Mouse (Mus musculus): Measurements from ENCODE around the gene Stx16.

Stx16 gene

DNA sequence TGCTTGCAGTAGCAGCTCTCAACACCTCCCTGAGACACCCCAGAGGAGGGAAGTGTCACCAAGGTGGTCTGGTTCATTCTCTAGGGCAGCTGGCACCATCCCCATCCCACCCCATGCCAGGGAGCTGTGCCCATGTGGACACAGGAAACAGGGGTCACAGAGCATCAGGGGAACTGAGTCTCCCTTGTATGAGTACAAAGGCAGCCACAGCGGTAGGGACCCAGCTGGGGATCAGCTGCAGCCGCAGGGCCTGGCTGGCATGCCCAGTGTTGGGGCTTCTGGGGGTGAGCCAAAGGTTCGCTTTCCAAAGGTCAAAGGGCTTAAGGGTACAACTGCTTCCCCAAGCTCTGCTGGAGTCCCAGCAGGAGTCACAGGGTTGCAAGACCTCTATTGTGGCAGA, 47.6 kb downstream of the Stx16 start:
- DNase-seq (ENCODE audit: low read depth, low spot score), result no peak

DNA sequence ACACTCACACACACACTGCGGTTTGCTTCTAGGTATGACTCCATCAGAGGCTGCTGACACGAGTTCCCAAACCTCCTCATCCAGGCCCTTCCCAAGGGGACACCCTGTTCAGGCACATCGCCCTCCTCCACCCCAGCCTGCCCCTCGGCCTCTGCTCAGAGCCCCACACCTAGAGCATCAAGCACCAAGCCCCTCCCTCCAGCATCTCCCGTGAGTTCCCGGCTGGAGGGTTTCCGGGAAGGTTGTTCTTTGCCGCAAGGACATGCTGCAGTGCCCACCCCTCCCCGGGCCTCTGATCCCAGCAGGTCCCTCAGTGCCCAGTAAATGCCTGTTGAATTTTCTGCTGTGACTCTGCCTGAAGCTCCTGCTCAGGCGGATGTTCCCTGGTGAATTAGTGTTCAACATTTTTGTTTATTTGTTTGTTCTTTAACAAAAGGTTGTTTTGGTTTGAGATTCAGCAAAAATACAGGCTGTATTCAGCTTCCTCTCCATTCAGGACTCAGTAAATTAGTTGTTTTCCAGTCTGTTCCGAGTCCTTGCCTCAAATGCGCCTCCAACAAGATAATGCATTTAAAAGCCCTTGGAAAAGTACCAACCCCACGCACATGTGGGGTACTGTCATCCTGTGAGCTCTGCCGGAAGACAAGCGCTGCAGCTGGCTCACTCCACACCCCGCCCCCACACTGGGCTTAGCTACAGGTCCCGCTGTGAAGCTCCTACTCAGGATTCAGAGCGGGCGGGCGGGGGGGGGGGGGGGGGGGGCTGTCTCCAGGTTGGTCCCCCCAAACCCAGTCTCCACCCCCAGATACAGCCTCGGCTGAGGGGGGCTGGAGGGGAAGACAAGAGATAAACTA, 50.6 kb downstream of the Stx16 start:
- DNase-seq (ENCODE audit: low read depth, low spot score), result no peak

- no peak for DNase-seq (ENCODE audit: low read depth, low spot score)
Measured at GRCm38 (mm10) chr2:174127376-174127713, 51.2 kb downstream of the Stx16 start.

GRCm38 (mm10) chr2:174128926-174129325, 52.8 kb downstream of the Stx16 start:
- DNase-seq (ENCODE audit: low read depth, low spot score), result no peak

GRCm38 (mm10) chr2:174130468-174131097, 54.5 kb downstream of the Stx16 start:
- DNase-seq (ENCODE audit: low read depth, low spot score), result no peak

DNA sequence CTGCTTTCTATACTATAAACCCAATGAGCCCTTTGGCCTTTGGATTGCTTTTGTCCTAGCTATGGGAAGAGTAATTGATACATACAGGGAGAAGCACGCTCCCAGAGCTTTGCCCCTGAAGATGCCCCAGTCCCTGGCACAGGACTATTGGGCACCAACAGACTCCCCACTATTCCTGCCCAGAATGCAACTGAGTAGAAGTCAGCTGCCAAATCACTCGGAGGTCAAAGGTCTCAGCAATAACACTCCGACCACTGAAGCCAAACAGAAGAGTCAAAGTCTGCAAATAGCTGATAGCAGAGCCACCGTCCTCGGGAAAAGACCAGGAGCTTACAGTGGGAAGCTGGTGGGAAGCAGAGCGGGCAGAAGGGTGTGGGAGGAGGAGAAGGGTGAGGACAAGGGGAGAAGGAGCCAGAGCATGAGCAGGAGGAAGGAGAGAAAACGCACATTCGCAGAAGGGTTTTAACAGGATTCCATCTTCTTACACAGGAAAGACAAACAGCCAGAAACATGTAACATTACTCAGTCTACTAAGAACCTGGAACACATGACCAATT, 56.4 kb downstream of the Stx16 start:
- DNase-seq (ENCODE audit: low read depth, low spot score), result no peak

Data from retina, adult 2 months (tissue).